Mouse (Mus musculus) neural tube, embryonic 14.5 days (tissue): Measurements from ENCODE around the gene Chmp2b. TPM values are rescaled to one million over a fixed set of nuclear protein-coding genes. Genes with fewer than 3 reads are reported as not detected.
A peak's percentile ranks its signal among the peaks of the same experiment; 100 is the strongest.

Source experiments
- ATAC-seq: fragments of 200-750 bp; cut with Nextera tagmentation; 2 replicates; pipeline ENCODE4 v1.8.0; 2017; ENCODE audit warnings: low read depth, mild to moderate bottlenecking, moderate TSS enrichment, moderate library complexity
- H3K27ac ChIP-seq: fragments of 300-500 bp; sonication (generic); 2 replicates; pipeline ENCODE4 v1.5.1; 2014; ENCODE audit warnings: low read depth, mild to moderate bottlenecking, control low read depth, low read length, moderate library complexity, mixed read lengths
- H3K27me3 ChIP-seq: fragments of 300-500 bp; sonication (generic); 2 replicates; pipeline ENCODE4 v1.6.1; 2014; ENCODE audit warnings: low read length; ENCODE audit not compliant: control insufficient read depth, insufficient read depth
- H3K36me3 ChIP-seq: fragments of 300-500 bp; sonication (generic); 2 replicates; pipeline ENCODE4 v1.6.1; 2014; ENCODE audit warnings: low read length, mixed read lengths; ENCODE audit not compliant: control insufficient read depth, insufficient read depth
- H3K4me1 ChIP-seq: fragments of 300-500 bp; sonication (generic); 2 replicates; pipeline ENCODE4 v1.6.1; 2014; ENCODE audit warnings: low read length; ENCODE audit not compliant: control insufficient read depth, insufficient read depth
- H3K4me2 ChIP-seq: fragments of 300-500 bp; sonication (generic); 2 replicates; pipeline ENCODE4 v1.6.1; 2014; ENCODE audit warnings: mild to moderate bottlenecking, low read depth, low read length, control low read depth
- H3K4me3 ChIP-seq: fragments of 300-500 bp; sonication (generic); 2 replicates; pipeline ENCODE4 v1.5.1; 2014; ENCODE audit warnings: low read depth, low read length, control low read depth, mixed read lengths
- H3K9ac ChIP-seq: fragments of 300-500 bp; sonication (generic); replicated peaks from 2 replicates; pipeline ENCODE4 v1.6.1; 2014; ENCODE audit warnings: low read depth, mild to moderate bottlenecking, control low read depth, low read length, mixed read lengths
- H3K9me3 ChIP-seq: fragments of 300-500 bp; sonication (generic); 2 replicates; pipeline ENCODE4 v1.6.1; 2016; ENCODE audit warnings: low read length; ENCODE audit not compliant: control insufficient read depth
- WGBS: fragments of 180-500 bp; shearing (Covaris S2); extraction: QIAGEN DNeasy Blood & Tissue Kit; methylation state at CpG from one replicate; pipeline ENCODE4 v1.1.7; 2014; 5-methylcytosine and 5-hydroxymethylcytosine counted together
- polyA plus RNA-seq: library from polyadenylated mRNA; unstranded; fragments of >200 nt; fragmentation: Nextera tagmentation; extraction: Ambion mirVana; gene quantifications from 2 replicates; pipeline ENCODE4 v1.2.1, GENCODE M21; 2014

Chmp2b gene
- 175 and 181 TPM in 2 replicates for polyA plus RNA-seq

- H3K9ac ChIP-seq: peak within 1 kb of the TSS; percentile 86
- H3K27ac ChIP-seq: peak within 1 kb of the TSS; percentile 80
- peak; percentile 92 for ATAC-seq
- no peaks in the 10 kb centered on the region for H3K27me3 ChIP-seq
- H3K36me3 ChIP-seq: no peaks in the 10 kb centered on the region
- H3K4me1 ChIP-seq: peaks cover 10% of the 10 kb centered on the region; the same call in 1 of the 2 replicates
- WGBS: 1% methylated on average over 68 of the region's 69 CpGs
- H3K4me3 ChIP-seq: peak within 1 kb of the TSS; percentile 100
- H3K4me2 ChIP-seq: peak within 1 kb of the TSS; percentile 51
- no peaks in the 10 kb centered on the region for H3K9me3 ChIP-seq
Measured at GRCm38 (mm10) chr16:65561963-65562863, at the start of gene Chmp2b. TSS of gene Chmp2b (minus strand) at chr16:65562726.

- Histone ChIP-seq H3K4me1 (no peaks in the 10 kb centered on the region), H3K27me3 (no peaks in the 10 kb centered on the region), H3K4me2 (no peak overlapping the region), H3K9me3 (no peaks in the 10 kb centered on the region), H3K27ac (no peak overlapping the region), H3K4me3 (no peak overlapping the region), H3K9ac (no peak overlapping the region), H3K36me3 (no peaks in the 10 kb centered on the region)
- WGBS: 91% methylated on average over 1 of the region's 1 CpGs
- ATAC-seq: no peak
Measured at GRCm38 (mm10) chr16:65611678-65612077, 49.2 kb upstream of the Chmp2b start.

- Histone ChIP-seq H3K4me1 (no peaks in the 10 kb centered on the region), H3K4me3 (no peak overlapping the region), H3K4me2 (no peak overlapping the region), H3K9ac (no peak overlapping the region), H3K27ac (no peak overlapping the region), H3K9me3 (no peaks in the 10 kb centered on the region), H3K27me3 (no peaks in the 10 kb centered on the region), H3K36me3 (no peaks in the 10 kb centered on the region)
- 79% methylated on average over 4 of the region's 4 CpGs for WGBS
- ATAC-seq: no peak
Measured at GRCm38 (mm10) chr16:65600798-65601197, 38.3 kb upstream of the Chmp2b start.

- H3K27me3 ChIP-seq: no peaks in the 10 kb centered on the region
- 35% methylated on average over 7 of the region's 7 CpGs for WGBS
Measured at GRCm38 (mm10) chr16:65586111-65586865, 23.8 kb upstream of the Chmp2b start.

GRCm38 (mm10) chr16:65585699-65586098 lies 23.2 kb upstream of the Chmp2b start:
- ATAC-seq: no peak

More at GRCm38 (mm10) chr16:65586111-65586865, 23.8 kb upstream of the Chmp2b start:
- H3K4me3 ChIP-seq: no peak overlapping the region
- no peaks in the 10 kb centered on the region for H3K9me3 ChIP-seq
- ATAC-seq: no peak
- no peaks in the 10 kb centered on the region for H3K4me1 ChIP-seq
- no peak overlapping the region for H3K4me2 ChIP-seq
- H3K27ac ChIP-seq: no peak overlapping the region
- 0 out of 2 replicates have a peak overlapping the region, but pooled peaks have one; percentile 16 for H3K9ac ChIP-seq
- H3K36me3 ChIP-seq: no peaks in the 10 kb centered on the region

GRCm38 (mm10) chr16:65577298-65578029 lies 14.9 kb upstream of the Chmp2b start:
- ATAC-seq: no peak
- Histone ChIP-seq H3K4me2 (no peak overlapping the region), H3K4me1 (no peaks in the 10 kb centered on the region), H3K9me3 (no peaks in the 10 kb centered on the region), H3K4me3 (no peak overlapping the region), H3K27me3 (no peaks in the 10 kb centered on the region), H3K9ac (no peak overlapping the region), H3K36me3 (no peaks in the 10 kb centered on the region), H3K27ac (no peak overlapping the region)
- 36% methylated on average over 6 of the region's 6 CpGs for WGBS

More at GRCm38 (mm10) chr16:65585699-65586098, 23.2 kb upstream of the Chmp2b start:
- Histone ChIP-seq H3K4me1 (no peaks in the 10 kb centered on the region), H3K4me2 (no peak overlapping the region), H3K27ac (no peak overlapping the region), H3K9me3 (no peaks in the 10 kb centered on the region), H3K9ac (no peak overlapping the region), H3K27me3 (no peaks in the 10 kb centered on the region), H3K36me3 (no peaks in the 10 kb centered on the region), H3K4me3 (no peak overlapping the region)
- 90% methylated on average over 2 of the region's 2 CpGs for WGBS

GRCm38 (mm10) chr16:65568853-65569252 lies 6.3 kb upstream of the Chmp2b start:
- Histone ChIP-seq H3K27ac (no peak overlapping the region), H3K36me3 (no peaks in the 10 kb centered on the region), H3K4me1 (0 out of 2 replicates have a peak, but pooled peaks cover 4% of the 10 kb centered on the region), H3K9ac (no peak overlapping the region), H3K4me3 (no peak overlapping the region), H3K9me3 (no peaks in the 10 kb centered on the region), H3K4me2 (no peak overlapping the region), H3K27me3 (no peaks in the 10 kb centered on the region)
- WGBS: 88% methylated on average over 4 of the region's 4 CpGs
- ATAC-seq: no peak

GRCm38 (mm10) chr16:65564951-65565350 lies 2.4 kb upstream of the Chmp2b start:
- H3K27me3 ChIP-seq: no peaks in the 10 kb centered on the region
- peaks cover 10% of the 10 kb centered on the region; the same call in 1 of the 2 replicates for H3K4me1 ChIP-seq
- H3K9me3 ChIP-seq: no peaks in the 10 kb centered on the region
- no peak overlapping the region for H3K4me3 ChIP-seq
- ATAC-seq: no peak
- no peak overlapping the region for H3K4me2 ChIP-seq
- H3K9ac ChIP-seq: no peak overlapping the region
- 70% methylated on average over 1 of the region's 1 CpGs for WGBS
- no peak overlapping the region for H3K27ac ChIP-seq
- no peaks in the 10 kb centered on the region for H3K36me3 ChIP-seq
